Mouse (Mus musculus) heart, embryonic 14.5 days (tissue): ENCODE measurements around the gene Rreb1. TPM values are rescaled to one million over a fixed set of nuclear protein-coding genes. Genes with fewer than 3 reads are reported as not detected.

ENCODE experiments used
- ATAC-seq: fragments of 200-750 bp; cut with Nextera tagmentation; 2 replicates; pipeline ENCODE4 v1.8.0; 2017; ENCODE audit warnings: low read depth, moderate TSS enrichment; ENCODE audit not compliant: insufficient number of reproducible peaks, insufficient read depth, low FRiP score
- H3K27ac ChIP-seq, 2 experiments: fragments of 200-500 bp in 1 of 2; fragments of 300-500 bp in 1 of 2; sonication (generic) in 1 of 2; replicated peaks in 1 of 2; 2 replicates each; pipeline ENCODE4 v1.5.1; 2012 to 2014; ENCODE audit warnings: low read depth in 2 of 2, low read length in 2 of 2, control low read depth in 1 of 2, mild to moderate bottlenecking in 1 of 2, mixed read lengths in 1 of 2; ENCODE audit not compliant: control insufficient read depth in 1 of 2, insufficient read depth in 1 of 2
- H3K27me3 ChIP-seq: fragments of 300-500 bp; sonication (generic); 2 replicates; pipeline ENCODE4 v1.6.1; 2014; ENCODE audit warnings: mild to moderate bottlenecking, low read length, control low read depth; ENCODE audit not compliant: control insufficient read depth, insufficient read depth
- H3K36me3 ChIP-seq: fragments of 300-500 bp; sonication (generic); 2 replicates; pipeline ENCODE4 v1.6.1; 2014; ENCODE audit warnings: mild to moderate bottlenecking, control low read depth, low read length, mixed read lengths; ENCODE audit not compliant: control insufficient read depth, insufficient read depth
- H3K4me1 ChIP-seq, 2 experiments: fragments of 200-500 bp in 1 of 2; fragments of 300-500 bp in 1 of 2; sonication (generic) in 1 of 2; 2 replicates each; pipeline ENCODE4 v1.6.1; 2012 to 2014; ENCODE audit warnings: low read length in 2 of 2, control low read depth in 1 of 2, mixed read lengths in 1 of 2; ENCODE audit not compliant: control insufficient read depth in 2 of 2, insufficient read depth in 2 of 2
- H3K4me2 ChIP-seq: fragments of 300-500 bp; sonication (generic); 2 replicates; pipeline ENCODE4 v1.6.1; 2014; ENCODE audit warnings: mild to moderate bottlenecking, low read length
- H3K4me3 ChIP-seq, 2 experiments: fragments of 200-500 bp in 1 of 2; fragments of 300-500 bp in 1 of 2; sonication (generic) in 1 of 2; 2 replicates each; pipeline ENCODE4 v1.5.1; 2012 to 2014; ENCODE audit warnings: low read length in 2 of 2, mild to moderate bottlenecking in 2 of 2, control low read depth in 1 of 2, low read depth in 1 of 2, moderate library complexity in 1 of 2; ENCODE audit not compliant: control insufficient read depth in 1 of 2, insufficient read depth in 1 of 2
- H3K9ac ChIP-seq: fragments of 300-500 bp; sonication (generic); 2 replicates; pipeline ENCODE4 v1.6.1; 2014; ENCODE audit warnings: mild to moderate bottlenecking, low read length
- H3K9me3 ChIP-seq: fragments of 300-500 bp; sonication (generic); 2 replicates; pipeline ENCODE4 v1.6.1; 2016; ENCODE audit warnings: low read length, control low read depth; ENCODE audit not compliant: control insufficient read depth
- WGBS: fragments of 180-500 bp; shearing (Covaris S2); extraction: QIAGEN DNeasy Blood & Tissue Kit; methylation state at CpG from one replicate; pipeline ENCODE4 v1.1.7; 2014; 5-methylcytosine and 5-hydroxymethylcytosine counted together
- polyA plus RNA-seq: library from polyadenylated mRNA; unstranded; fragments of >200 nt; fragmentation: Nextera tagmentation; extraction: Ambion mirVana; gene quantifications from 2 replicates; pipeline ENCODE4 v1.2.1, GENCODE M21; 2014

Gene Rreb1
- polyA plus RNA-seq: 13.6 and 17.8 TPM in 2 replicates

DNA sequence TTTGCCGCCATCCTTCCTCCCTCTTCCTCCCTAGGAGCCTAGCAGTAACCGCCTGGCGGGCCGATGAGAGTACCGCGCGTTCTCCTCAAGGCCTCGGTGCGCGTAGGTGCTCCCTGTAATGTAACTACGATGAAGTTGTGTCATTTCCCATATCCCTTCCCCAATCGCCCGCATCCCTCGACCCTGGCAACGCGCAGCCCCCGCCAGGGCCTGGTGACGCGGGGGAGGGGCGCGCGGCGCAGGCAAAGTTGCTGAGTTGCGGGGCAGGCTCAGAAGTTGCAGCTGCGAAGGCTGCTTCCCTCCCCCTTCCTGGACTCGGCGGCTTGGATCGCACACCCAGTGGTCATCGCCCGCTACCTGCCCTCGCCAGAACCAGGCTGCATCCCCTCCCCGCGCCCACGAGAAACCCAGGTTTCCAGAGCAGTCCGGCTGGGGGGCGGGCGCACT, at the start of gene Rreb1:
Gene Rreb1, plus strand, starts transcription at position 254 of the 447 bp plus-strand sequence.
- Histone ChIP-seq H3K9ac (peak within 1 kb of the TSS; percentile 74), H3K27me3 (peaks cover 7% of the 10 kb centered on the region; the same call in 1 of the 2 replicates), H3K4me3 (peak within 1 kb of the TSS; percentile 59 to 69), H3K36me3 (no peaks in the 10 kb centered on the region), H3K27ac (no peak within 1 kb of the TSS), H3K4me2 (peak within 1 kb of the TSS; percentile 100), H3K4me1 (peaks cover 11 to 16% of the 10 kb centered on the region in 2 experiments), H3K9me3 (no peaks in the 10 kb centered on the region)
- under 1% methylated on average over 35 of the region's 37 CpGs for WGBS
- ATAC-seq: no peak

GRCm38 (mm10) chr13:37728551-37728950, 49.6 kb upstream of the Rreb1 start:
- no peak overlapping the region for H3K4me3 ChIP-seq
- no peaks in the 10 kb centered on the region for H3K9me3 ChIP-seq
- H3K36me3 ChIP-seq: no peaks in the 10 kb centered on the region
- no peak overlapping the region for H3K4me2 ChIP-seq
- 83% methylated on average over 7 of the region's 7 CpGs for WGBS
- no peak for ATAC-seq
- H3K9ac ChIP-seq: no peak overlapping the region
- no peak overlapping the region for H3K27ac ChIP-seq
- H3K27me3 ChIP-seq: no peaks in the 10 kb centered on the region
- 0 out of 4 replicates have a peak, but pooled peaks cover 2 to 8% of the 10 kb centered on the region in 2 experiments for H3K4me1 ChIP-seq

DNA sequence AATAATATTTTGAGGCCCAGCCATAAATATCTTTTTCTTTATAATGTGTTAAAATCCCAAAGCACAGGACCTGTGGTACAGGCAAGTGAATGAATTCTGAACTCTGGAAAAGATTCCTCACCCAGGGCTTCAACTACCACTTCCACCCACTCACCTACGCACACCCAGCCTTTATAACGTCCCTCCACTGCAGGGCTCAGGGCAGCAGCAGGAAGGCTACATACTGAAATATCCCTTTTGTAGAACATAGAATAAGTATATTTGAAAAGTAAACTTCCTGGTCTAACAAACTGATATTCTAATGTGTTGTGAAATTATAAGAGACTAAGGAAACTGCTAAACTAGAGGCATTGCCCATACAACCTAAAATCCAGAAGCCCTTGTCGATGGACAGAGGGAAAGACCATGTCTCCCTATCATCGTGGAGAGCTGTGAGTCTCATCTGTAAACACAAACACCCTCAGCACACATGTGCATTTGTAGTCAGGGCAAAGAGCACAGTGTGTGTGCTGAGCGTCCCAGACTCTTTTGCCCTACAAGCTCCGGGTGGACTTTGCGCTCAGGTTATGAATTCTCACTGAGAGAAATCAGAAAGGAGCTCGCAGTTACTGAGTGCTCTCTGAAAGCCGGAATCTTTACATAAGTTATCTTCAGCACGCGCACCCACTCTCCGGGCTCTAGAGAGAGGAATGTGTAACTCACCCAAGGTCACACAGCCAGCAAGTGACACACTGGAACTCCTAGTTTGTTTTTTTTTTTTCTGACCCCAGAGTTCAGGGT, 46.1 kb upstream of the Rreb1 start:
- Histone ChIP-seq H3K27ac (no peak overlapping the region), H3K4me1 (0 out of 4 replicates have a peak, but pooled peaks cover 2 to 8% of the 10 kb centered on the region in 2 experiments), H3K27me3 (no peaks in the 10 kb centered on the region), H3K9ac (no peak overlapping the region), H3K4me3 (no peak overlapping the region), H3K9me3 (no peaks in the 10 kb centered on the region), H3K4me2 (0 out of 2 replicates have a peak overlapping the region, but pooled peaks have one; percentile 18), H3K36me3 (no peaks in the 10 kb centered on the region)
- 31% methylated on average over 12 of the region's 12 CpGs for WGBS
- no peak for ATAC-seq

DNA sequence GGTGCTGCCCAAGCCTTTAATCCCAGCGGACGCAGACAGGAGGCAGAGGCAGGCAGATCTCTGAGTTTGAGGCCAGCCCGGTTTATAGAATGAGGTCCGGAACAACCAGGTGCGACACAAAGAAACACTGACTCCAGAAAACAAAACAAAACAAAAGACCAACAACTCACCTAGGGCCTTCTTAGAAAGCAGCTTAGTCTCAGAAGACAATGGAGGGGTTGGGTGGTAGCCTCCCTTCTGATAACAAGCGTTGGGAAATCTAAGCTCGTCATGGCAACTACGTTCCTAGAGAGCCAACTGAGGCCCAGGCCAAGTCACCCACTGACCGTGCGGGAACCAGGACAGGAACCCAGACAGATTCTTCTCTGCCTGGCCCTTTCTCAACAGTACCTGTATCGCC, 43.7 kb upstream of the Rreb1 start:
- Histone ChIP-seq H3K36me3 (no peaks in the 10 kb centered on the region), H3K9ac (no peak overlapping the region)
- WGBS: 96% methylated on average over 11 of the region's 11 CpGs

GRCm38 (mm10) chr13:37740111-37740510, 38.1 kb upstream of the Rreb1 start:
- Histone ChIP-seq H3K9ac (no peak overlapping the region), H3K4me2 (no peak overlapping the region), H3K4me3 (no peak overlapping the region), H3K9me3 (no peaks in the 10 kb centered on the region), H3K4me1 (peaks cover 0 to 2% of the 10 kb centered on the region in 2 experiments; a peak in 1 of 4 replicates), H3K27me3 (no peaks in the 10 kb centered on the region), H3K36me3 (no peaks in the 10 kb centered on the region), H3K27ac (no peak overlapping the region)
- ATAC-seq: no peak
- 81% methylated on average over 5 of the region's 5 CpGs for WGBS

More for the DNA sequence above, 43.7 kb upstream of the Rreb1 start:
- Histone ChIP-seq H3K4me3 (no peak overlapping the region), H3K27me3 (no peaks in the 10 kb centered on the region), H3K4me1 (0 out of 4 replicates have a peak, but pooled peaks cover 2 to 8% of the 10 kb centered on the region in 2 experiments), H3K9me3 (no peaks in the 10 kb centered on the region), H3K27ac (no peak overlapping the region), H3K4me2 (no peak overlapping the region)
- ATAC-seq: no peak

DNA sequence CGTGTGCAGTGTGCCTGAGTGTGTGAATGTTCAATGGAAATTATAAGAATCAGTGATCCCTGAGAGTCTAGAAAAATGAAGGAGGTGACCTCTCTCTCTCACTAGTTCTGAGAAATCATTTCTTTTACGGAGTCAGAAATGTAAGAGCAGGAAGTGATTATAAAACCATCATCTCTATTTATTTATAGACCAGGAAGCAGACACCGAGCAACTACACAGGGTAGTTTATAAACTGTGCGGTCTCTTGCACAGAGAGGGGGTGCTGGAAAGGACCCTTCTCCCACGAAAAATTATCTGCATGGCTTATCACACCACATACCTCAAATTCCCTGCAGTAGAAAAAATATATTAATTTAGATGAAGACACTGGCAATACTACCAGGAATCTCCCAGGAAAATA, 37.4 kb upstream of the Rreb1 start:
- H3K9ac ChIP-seq: no peak overlapping the region
- WGBS: 47% methylated on average over 5 of the region's 5 CpGs
- no peak for ATAC-seq
- H3K36me3 ChIP-seq: no peaks in the 10 kb centered on the region
- no peaks in the 10 kb centered on the region for H3K9me3 ChIP-seq
- H3K27me3 ChIP-seq: no peaks in the 10 kb centered on the region
- H3K4me2 ChIP-seq: no peak overlapping the region
- peaks cover 0 to 2% of the 10 kb centered on the region in 2 experiments; a peak in 1 of 4 replicates for H3K4me1 ChIP-seq
- H3K4me3 ChIP-seq: no peak overlapping the region
- H3K27ac ChIP-seq: 0 out of 4 replicates have a peak overlapping the region, but pooled peaks of 1 of the 2 experiments have one; percentile 37

DNA sequence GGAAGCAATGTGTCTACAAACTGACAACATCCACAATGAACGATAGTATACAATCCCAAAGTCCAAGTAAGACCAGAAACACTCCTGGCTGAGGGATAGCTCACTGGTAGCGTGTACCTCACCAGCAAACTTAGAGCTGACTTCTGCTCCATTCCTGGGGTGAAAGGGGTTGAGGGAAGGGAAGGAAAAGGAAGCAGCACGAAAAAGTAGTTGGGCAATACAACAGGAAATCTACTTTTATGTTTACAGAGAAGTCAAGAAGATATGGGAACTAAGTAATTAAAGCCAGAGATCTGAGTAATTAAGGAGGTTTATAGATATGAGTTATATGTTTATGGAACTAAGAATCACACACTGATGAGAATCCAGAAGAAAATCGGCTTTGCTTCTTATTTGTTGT, 36.0 kb upstream of the Rreb1 start:
- H3K36me3 ChIP-seq: no peaks in the 10 kb centered on the region
- no peaks in the 10 kb centered on the region for H3K9me3 ChIP-seq
- no peak overlapping the region for H3K4me3 ChIP-seq
- no peaks in the 10 kb centered on the region for H3K27me3 ChIP-seq
- no peak for ATAC-seq
- H3K4me1 ChIP-seq: peaks cover 0 to 2% of the 10 kb centered on the region in 2 experiments; a peak in 1 of 4 replicates
- no peak overlapping the region for H3K4me2 ChIP-seq
- 78% methylated on average over 4 of the region's 4 CpGs for WGBS
- H3K9ac ChIP-seq: no peak overlapping the region
- H3K27ac ChIP-seq: no peak overlapping the region
